Mouse (Mus musculus): ENCODE measurements around the gene Cmtm2b.
"Not testable (repeated sequence)": the region's sequence is repeated elsewhere in the genome, so short reads cannot be mapped to it uniquely, and the experiment has no call there.

The Cmtm2b gene

DNA sequence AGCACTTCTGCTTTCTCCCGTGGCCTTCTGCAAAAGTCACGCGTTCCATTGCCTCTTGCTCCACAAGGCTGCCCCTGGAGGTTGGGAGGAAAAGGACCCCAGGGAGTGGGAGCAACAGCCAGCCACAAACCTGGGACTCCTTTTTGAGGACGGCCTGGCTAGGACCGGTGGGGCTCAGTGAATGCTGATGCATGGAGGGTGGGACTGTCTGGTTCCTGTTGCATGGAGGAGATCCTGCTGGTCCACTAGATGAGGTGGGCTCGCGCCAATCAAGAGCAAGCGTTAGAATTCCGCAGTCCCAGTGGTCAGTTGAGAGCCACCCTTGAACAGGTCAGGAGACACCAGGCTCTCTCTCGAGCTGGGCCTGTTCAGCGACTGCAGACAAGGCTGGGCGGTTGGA is at the start of gene Cmtm2b:
TSS of gene Cmtm2b (plus strand) at position 301 of the 400 bp plus-strand sequence.
- DNase-seq, result not testable (repeated sequence)

DNA sequence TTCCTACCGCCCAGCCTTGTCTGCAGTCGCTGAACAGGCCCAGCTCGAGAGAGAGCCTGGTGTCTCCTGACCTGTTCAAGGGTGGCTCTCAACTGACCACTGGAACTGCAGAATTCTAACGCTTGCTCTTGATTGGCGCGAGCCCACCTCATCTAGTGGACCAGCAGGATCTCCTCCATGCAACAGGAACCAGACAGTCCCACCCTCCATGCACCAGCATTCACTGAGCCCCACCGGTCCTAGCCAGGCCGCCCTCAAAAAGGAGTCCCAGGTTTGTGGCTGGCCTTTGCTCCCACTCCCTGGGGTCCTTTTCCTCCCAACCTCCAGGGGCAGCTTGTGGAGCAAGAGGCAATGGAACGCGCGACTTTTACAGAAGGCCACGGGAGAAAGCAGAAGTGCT is 28.9 kb upstream of the Cmtm2b start, which contains the start of gene Cmtm2a:
TSS of gene Cmtm2a (minus strand) at position 101 of the 400 bp plus-strand sequence.
- not testable (repeated sequence) for DNase-seq

DNA sequence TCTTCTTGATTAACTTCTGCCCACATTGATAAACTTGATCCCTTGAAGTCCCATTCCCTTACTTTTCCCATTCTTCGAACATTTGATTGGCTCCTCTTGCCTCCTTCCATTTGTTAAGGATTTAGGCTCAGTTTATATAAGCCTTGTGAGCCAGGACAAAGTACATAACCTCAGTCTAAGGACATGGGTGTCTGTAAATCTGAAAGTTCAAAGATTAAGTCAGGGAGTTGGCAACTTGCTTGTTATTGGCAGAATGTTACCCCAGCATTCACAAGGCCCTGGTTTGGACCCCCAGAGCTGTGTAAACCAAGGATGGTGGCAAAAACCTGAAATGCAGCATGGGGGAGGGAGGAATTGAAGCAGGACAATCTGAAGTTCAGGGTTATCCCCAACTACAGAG is 27.6 kb upstream of the Cmtm2b start:
- no peak for DNase-seq

DNA sequence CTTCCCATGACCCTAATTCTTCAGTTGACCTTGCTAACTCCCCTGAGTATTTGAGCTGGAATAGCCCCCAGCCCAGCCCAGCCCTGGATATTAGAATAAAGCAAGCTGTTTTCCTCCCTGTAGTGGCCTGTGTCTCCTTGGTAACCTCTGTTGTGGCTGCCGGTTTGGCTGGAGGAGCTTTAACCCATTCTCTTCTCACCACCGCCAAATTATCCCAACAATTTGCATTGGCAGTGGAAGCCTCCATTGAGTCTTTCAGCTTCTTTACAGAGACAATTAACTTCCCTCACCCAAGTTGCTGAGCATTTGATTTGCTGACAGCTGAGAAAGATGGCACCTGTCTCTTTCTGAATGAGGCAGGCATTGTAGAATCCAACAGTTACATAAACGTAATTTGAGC is 20.5 kb upstream of the Cmtm2b start:
- DNase-seq, result not testable (repeated sequence)

DNA sequence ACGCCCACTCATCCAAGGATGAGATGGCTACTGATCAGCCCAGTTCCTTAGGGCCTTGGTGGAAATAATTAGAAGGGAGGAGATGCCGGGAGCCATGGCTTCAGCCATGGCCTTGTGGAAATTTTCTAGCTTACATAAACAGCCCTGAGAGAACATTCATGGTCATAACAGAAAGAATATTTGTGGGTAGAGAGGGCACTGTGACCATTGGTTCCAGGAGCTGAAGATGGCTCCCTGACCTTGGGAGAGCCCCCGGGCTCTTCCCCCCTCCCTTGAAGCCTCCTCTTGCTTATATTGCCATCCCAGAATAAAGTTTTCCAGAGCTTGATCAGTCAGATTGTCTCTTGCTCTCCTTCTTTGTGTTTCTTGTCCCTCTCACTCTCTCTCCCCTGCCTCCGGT is 19.5 kb upstream of the Cmtm2b start:
- DNase-seq, result not testable (repeated sequence)

DNA sequence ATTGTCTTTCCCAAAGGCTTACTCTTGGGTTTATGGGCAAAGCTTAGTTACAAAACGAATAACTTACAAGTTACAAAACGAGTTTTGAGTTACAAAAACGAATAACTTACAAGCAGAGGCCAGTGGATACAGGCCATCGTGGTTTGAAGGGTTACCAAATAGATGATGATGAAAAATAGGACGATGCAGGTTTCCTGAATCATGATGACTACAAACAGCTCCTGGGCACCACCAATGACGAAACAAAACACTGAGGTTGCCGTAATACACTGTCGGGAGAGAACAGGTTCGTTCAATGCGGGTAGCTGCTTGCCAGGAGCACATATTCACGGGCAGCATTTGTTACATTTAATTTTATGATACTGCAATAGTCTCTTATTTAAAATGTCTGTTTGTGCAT is 17.1 kb upstream of the Cmtm2b start:
- no peak for DNase-seq

DNA sequence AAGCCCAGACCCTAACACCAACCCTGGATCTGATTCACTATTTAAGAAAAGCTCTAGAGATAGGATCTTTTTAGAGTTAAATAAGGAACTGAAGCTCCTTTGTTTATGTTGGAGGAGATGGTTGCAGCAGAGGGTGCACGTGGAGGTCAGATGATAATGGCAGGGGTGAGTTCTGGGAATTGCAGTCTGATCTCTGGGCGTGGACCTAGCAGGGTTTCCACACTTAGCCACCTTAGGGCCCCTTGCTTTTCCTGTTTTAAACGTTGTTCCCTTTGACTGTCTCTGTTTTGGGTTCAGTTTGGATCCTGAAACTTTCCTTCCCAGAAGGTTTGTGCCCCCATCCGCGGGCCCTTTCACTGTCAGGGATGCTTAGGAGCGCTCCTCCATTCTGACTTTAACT is 13.7 kb upstream of the Cmtm2b start:
- DNase-seq, result not testable (repeated sequence)

DNA sequence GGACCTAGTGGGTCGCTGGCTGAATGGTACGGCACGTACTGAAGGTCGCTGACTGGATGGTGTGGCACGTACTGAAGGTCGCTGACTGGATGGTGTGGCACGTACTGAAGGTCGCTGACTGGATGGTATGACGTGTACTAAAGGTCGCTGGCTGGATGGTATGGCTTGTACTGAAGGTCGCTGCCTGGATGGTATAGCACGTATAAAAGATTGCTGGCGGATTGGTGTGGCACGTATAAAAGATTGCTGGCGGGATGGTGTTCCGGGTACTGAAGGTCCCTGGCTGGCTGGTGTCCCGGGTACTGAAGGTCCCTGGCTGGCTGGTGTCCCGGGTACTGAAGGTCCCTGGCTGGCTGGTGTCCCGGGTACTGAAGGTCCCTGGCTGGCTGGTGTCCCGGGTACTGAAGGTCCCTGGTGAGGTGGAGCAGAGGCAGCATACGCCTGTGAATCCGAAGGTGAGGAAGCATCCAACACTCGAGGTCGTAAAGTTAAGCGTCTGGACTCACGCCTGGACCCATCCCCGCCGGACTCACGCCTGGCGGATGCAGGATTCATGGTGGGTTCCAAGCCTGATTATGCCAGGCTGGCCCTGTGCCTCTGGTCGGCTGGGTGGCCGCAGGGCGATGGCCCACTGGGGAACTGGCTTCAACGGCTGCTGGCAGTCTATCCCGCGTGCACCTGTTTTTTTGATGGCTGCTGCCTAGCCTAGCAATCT is 12.4 kb upstream of the Cmtm2b start, which contains the start of the genes Gm45711 and Cmtm1:
TSS of gene Gm45711 (minus strand) at position 641 of the 715 bp plus-strand sequence.
TSS of gene Cmtm1 (minus strand) at position 705 of the 715 bp plus-strand sequence.
- not testable (repeated sequence) for DNase-seq

DNA sequence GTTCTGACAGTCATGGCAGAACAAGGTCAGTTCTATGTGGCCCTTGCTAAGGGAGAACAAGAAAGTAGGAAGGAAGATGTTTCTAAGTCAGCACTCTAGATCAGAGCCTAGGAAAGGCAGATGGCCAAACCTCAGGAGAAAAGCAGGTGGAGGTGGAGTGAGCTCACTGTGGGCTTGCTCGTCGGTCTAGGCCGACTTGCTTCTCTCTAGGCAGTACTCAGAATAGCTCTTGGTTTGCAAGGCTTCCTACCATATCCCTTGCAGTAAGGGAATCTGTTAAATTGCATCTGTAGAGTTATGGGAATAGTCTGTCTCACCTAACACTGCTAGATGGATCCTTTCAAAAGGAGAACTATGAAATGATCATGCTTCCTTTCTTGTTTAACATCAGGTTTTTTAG is 10.0 kb upstream of the Cmtm2b start:
- not testable (repeated sequence) for DNase-seq

DNA sequence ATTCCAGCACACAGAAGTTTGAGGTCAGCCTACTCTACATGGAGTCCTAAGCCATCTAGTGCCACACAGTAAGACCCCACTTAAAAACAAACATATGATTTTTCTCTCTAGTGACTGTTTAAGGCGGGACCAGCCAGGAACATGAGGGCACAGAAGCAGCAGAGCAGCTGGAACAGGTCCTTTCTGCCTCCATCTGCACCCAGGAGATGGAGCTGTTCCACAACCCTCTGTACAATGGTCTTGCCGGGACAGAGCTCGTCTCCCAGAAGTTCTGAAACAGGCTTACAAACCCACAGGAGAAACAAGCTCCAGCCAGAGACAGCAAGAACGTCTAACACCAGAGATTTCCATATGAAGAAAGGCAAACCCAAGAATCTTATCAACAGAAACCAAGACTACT is 8.7 kb upstream of the Cmtm2b start:
- no peak for DNase-seq

DNA sequence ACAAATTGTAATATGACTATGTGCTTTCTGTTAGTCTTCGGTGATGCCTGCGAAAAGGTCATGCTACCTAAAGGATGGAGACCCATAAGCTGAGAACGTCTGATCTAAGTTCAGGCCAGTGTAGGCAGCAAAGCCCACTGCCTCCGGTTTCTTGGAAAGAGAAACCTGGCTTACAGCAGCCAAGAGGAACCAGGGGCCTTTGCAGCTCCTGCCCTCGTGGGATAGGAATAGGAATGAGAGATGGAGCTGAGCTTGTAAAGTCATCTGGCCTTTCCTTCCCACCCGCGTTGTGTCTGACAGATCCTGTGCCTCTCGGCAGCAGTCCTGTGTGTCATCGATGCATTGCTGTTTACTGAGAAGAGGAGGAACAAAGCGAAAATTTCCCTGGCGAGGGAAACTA is 763 bp upstream of the Cmtm2b start, which contains the start of gene Gm11020:
TSS of gene Gm11020 (plus strand) at position 301 of the 400 bp plus-strand sequence.
- DNase-seq, result not testable (repeated sequence)

DNA sequence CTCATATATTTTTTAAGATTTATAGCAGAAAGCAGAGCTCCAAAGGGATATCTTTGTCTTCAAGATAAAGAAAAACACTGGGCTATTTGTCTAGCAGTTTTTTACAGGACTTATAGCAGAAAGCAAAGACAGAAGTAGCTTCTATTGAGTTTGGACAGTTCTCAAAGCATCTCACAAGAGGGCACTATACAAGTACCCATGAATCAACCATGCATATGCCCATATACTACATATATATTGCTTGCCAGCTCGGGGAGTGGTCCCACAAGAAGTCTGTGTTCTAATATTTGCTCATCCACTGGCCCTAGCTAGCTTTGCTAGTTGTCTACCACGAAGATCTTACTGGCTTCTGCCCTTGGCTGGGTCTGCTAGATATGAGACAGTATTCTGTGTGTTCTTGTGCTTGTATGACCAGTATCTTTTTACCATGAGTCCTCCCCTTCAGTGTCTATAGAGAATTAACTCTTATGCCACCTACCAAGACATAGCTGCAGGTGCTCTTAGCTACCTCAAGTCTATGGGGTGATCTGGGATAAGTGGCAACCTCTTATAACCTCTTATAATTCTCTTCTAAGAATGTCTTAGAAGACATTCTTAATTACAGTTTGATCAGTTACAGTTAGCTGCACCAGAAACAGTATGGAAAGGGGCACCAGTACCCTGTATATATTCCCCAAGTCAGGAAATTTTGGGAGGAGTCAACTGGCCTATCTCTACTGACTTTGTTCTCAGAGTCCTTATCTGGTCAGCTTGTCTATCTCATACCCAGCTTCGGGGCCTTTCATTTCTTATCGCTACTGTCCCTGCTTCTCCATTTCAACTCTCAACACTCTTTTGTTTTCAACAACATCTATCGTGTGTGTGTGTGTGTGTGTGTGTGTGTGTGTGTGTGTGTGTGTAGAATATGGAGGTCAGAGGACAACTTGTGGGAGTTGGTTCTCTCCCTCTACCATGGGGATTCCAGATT is 10.9 kb downstream of the Cmtm2b start:
- no peak for DNase-seq

DNA sequence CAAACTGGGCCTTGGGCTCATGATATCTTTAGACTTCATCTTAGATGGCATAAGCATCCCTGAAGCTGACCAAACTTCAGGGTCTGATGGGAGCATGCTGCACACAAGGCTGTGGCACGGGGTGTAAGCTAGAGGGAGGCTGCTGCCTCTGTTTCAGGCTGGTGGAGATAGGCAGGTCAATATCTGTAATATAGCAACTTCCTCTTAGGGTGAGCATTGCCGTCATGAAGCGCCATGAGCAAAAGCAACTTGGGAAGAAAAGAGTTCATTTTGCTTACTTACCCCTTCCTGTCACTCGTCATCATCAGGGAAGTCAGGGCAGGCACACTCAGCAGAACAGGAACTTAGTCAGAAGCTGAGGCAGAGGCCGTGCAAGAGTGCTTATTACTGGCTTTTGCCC is 11.8 kb downstream of the Cmtm2b start:
- no peak for DNase-seq

DNA sequence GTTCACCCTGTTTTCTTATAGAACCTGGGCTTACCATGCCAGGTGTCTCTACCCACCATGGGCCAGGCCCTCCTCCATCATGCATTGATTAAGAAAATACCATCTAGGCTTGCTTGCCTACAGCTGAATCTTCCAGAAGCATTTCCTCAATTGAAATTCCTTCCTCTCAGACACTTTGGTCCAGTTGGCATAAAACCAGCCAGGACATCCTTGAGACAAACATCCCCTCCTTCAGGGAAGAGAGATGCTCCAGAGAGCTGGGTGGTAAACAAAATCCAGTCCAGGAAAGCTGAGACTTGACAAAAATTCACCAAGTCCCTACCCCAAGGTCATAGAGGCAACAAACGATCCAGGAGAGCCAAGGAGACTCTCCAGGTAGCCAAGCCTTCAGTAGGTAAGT is 12.2 kb downstream of the Cmtm2b start:
- DNase-seq, result no peak

DNA sequence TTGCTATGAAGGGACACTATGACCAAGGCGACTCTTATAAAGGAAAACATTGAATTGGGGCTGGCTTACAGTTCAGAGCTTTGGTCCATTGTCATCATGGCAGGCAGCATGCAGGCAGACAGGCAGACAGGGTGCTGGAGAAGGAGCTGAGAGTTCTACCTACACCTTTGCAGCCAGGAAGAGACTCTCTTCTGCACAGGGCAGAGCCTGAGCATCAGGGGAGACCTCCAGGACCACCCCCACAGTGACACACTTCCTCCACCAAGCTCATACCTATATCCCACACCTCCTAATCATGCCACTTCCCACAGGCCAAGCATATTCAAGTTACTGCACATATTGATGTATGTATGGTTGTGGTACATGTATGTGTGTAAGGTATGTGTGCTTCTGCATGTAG is 14.8 kb downstream of the Cmtm2b start:
- no peak for DNase-seq

DNA sequence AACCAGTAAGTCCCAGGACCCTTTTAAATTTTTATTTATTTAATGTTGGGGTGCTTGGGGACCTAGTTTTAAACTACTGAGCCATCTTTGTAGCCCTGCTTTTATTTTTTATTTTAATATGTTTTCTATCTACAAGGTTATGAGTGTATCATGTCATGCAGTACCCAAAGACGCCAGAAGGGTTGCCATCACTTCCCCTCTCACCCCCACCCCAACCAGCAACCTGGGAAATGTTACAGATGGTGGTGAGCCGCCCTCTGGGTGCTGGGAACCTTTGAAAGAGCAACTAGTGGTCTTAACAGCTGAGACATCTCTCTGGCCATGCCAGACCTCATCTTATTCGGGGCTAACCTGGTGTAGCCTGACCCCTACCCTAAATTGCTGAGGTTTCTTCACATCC is 15.9 kb downstream of the Cmtm2b start:
- DNase-seq, result no peak

DNA sequence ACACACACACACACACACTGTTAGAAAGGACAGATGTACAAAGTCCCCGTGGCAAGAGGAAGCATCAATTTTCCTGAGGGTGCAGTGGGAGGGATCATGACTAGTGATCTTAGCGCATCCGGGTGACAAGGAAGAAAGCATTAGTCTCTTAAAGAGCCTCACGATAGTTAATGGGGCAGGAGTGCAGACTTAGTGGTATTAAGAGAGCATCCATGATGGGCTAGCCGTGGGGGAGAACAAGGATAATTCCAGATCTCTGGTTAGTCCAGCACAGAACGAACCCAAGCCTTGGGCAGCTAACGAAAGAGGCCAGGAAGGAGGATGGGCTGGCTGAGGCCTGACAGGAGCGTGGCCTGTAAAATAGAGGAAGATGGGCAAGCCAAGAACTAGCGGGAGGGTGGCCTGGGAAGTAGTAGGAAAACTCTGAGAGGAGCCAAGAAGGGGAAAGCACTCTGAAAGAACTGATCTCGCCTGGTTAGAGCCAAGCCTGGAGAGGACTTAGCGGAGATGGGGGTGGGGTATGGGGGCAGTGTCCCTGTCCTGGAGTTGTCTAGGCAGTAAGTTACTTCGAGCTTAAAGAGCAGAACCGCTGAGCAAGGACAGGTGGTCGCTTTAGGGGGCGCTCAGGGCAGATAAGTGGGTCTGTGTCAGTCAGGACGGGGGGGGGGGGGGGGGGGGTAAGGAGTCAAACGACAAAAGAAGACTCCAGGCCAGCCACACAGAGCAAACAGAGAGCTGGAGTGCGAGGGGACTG is 17.4 kb downstream of the Cmtm2b start, which contains the start of gene Cmtm3:
TSS of gene Cmtm3 (plus strand) at position 182 of the 754 bp plus-strand sequence.
- no peak for DNase-seq

DNA sequence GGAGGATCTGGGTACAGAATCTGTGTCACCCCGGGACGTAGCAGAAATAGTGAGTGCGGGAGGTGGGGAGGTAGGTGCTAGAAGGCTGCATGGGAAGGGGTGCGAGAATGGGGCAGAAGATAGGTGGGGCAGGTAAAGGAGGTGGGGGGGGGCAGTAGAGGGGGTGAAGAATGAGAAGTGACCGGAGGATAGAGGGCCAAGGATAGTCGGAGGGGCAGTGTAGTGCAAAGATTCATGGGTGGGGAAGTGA is 17.9 kb downstream of the Cmtm2b start:
- DNase-seq, result no peak

DNA sequence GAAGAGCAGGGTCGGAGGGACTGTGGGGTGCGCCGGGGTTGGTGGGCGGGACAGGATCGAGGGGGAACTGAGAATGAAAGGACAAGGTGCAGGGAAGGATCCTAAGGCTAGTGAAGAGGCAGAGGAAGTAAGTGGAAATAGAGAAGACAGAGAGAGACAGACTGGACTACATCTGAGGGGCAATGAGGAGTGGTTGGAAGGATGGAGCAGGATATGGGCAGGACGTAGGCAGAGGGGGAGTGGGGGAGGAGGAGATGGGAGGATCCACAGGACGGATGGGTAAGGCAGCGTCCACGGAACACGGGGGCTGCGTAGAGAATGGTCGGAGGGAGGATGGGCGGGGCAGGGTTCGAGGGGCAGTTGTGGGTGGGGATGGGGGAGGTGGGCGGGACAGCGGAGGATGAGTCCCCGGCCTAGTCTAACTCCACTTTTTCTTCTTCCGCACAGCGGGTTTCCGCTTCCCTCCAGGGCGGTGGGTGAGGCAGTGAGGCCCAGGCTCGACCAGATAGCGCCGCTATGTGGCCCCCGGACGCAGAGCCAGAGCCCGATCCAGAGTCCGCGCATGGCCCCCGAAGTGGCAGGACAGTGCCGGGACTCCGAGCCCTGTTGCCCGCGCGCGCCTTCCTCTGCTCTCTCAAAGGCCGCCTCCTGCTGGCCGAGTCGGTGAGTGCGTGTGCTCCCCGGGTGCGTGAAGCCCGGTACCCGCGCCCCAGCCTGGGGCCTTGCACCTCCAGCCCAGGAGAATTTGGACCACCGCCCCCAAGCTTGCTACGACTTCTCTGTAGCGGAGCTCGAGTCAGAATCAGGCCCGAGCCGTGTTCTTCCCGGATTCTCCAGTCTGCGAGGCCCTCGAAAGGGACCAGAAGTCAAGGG is 18.4 kb downstream of the Cmtm2b start:
- DNase-seq, result peak; percentile 74

DNA sequence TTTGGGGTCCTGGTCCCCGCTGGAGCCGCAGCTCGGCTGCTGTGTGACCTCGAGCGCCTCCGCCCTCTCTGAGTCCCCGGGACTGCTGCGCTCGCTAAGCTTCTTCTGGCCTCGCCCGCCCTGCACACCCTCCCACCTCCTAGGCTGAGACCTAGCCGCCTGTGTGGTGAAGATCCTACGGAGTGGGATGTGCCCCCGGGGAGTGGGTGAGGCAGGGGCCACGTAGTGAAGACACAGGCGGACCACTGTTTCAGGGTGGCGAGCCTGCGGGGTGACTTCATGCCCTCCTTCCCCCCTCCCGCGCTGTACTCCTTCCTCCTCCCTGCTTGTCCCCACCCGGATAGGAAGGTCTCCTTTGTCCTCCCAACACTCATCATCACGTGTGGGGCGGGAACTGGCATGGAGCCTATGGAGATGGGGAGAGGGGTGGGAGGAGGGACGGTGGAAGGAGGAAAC is 19.1 kb downstream of the Cmtm2b start:
- peak; percentile 58 for DNase-seq

DNA sequence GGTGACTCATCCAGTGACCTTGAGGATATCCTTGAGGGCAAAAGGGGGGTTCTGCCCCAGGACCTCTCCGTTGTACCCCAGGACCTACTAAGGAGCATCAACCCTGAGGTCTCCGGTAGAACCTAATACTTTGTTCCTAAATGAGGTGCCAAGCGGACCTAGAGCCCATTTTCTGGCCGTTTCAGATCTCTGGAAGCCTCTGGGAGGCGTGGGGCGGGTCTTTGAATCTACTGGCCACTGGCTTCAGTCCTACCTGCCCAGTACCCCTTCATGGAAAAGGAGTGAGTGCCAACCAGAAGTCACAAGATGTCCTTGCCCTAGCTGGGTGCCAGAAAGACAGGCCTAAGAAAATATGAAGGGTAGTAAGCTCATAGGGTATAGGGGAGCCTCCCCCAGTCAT is 19.6 kb downstream of the Cmtm2b start:
- DNase-seq, result no peak

DNA sequence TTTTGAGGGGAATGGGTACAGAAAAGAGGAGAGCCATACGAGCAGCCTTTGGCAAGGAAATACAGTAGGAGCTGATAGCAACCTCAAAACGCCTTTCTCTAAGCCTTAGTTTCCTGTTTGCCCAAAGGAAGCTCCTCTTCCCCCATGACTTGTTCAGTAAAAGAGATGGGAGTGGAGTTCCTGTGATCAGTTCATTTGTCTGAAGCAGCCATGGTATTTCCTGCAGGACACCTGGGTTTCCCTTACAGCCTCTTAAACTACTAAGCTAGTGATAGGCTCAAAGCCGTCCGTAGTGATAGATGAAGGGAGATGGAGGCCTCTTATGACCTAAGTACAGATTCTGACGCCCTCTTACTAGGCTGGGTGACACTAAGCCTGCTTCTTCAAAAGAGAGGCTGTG is 20.4 kb downstream of the Cmtm2b start:
- no peak for DNase-seq

Data from liver (tissue).